Mouse (Mus musculus): Measurements from ENCODE around the gene Cabp1.

DNA sequence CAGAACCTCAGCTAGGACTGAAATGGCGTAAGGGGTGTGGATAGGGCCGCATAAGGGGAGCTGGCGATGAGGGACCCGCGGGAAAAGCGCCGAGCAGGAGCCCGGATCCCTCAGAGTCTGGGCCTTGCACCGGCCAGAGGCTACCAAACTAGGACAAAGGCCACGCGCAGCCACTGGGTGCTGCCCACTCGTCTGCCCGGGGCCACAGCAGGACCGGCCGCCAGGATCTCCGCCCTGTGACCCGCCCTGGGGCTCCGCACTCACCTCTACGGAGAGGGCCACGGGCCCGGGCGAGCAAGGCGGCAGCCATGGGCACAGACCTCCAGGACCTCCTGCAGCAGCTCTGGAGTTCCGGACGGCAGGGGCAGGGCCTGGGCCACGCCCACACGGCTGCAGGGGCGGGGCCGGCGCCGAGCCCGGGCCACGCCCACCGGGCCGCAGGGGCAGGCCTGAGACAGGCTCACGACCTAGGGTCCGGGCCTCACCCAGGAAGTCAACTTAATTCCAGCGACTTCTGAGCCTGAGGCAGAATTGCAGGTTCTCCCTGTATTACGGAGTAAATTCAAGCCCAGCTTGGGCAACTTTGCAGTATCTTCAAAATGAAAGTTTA lies 75.1 kb downstream of the Cabp1 start, which contains the start of gene Acads:
- no peak for TF ChIP-seq CTCF (IDR thresholded peaks at IDR 0.05; ENCODE audit: control insufficient read depth, insufficient read depth, low read length)
- peak; percentile 55; the same call in 1 of the 2 replicates for TF ChIP-seq POLR2A (IDR thresholded peaks at IDR 0.05; ENCODE audit: borderline replicate concordance, control insufficient read depth, low read depth, low read length)
